In genomic region chr13:69380403-69380802, GRCm38 (mm10) we compare ENCODE assay signal across 31 mouse cellular contexts.
"Had no signal": no experiment of that assay in that cellular context is flagged by ENCODE, and none has a peak within 500 bp of the region (broad histone marks: within the 10 kb centered on the region; RNA-seq: fewer than 3 reads in every experiment).

No protein-coding gene starts in this region.

- H3K4me2 ChIP-seq: limb, embryonic 12.5 days; limb, embryonic 13.5 days; limb, embryonic 15.5 days; liver, embryonic 11.5 days; liver, embryonic 13.5 days; liver, embryonic 15.5 days; lung, embryonic 14.5 days; lung, embryonic 15.5 days; midbrain, embryonic 11.5 days; midbrain, embryonic 12.5 days; midbrain, embryonic 13.5 days; midbrain, embryonic 15.5 days; neural tube, embryonic 12.5 days had no signal

- DNase-seq: left cerebral cortex, postnatal 4 days; liver; liver, embryonic 13.5 days; lung, adult 18-20 months; lung, adult 2 months; lung, embryonic 14.5 days; lung, postnatal 10 days; lung, postnatal 14 days; lung, postnatal 36 days; lung, postnatal 4 days; midbrain, embryonic 14.5 days had no signal

- H3K27me3 ChIP-seq: limb, embryonic 12.5 days; limb, embryonic 13.5 days; limb, embryonic 15.5 days; liver, embryonic 13.5 days; liver, embryonic 15.5 days; lung, embryonic 15.5 days; megakaryocyte, embryonic 14.5 days; midbrain, embryonic 12.5 days; midbrain, embryonic 13.5 days; midbrain, embryonic 15.5 days; neural tube, embryonic 12.5 days had no signal

- H3K9me3 ChIP-seq: limb, embryonic 10.5 days; limb, embryonic 12.5 days; limb, embryonic 13.5 days; limb, embryonic 15.5 days; liver, embryonic 13.5 days; liver, embryonic 15.5 days; lung, embryonic 15.5 days; midbrain, embryonic 10.5 days; midbrain, embryonic 12.5 days; midbrain, embryonic 13.5 days; midbrain, embryonic 15.5 days; neural tube, embryonic 12.5 days had no signal

- H3K36me3 ChIP-seq: limb, embryonic 10.5 days; limb, embryonic 12.5 days; limb, embryonic 13.5 days; limb, embryonic 15.5 days; liver, embryonic 13.5 days; liver, embryonic 15.5 days; lung, embryonic 15.5 days; midbrain, embryonic 10.5 days; midbrain, embryonic 12.5 days; midbrain, embryonic 13.5 days; midbrain, embryonic 15.5 days; neural tube, embryonic 12.5 days had no signal

- H3K9ac ChIP-seq: limb, embryonic 12.5 days; limb, embryonic 13.5 days; limb, embryonic 15.5 days; liver, embryonic 13.5 days; liver, embryonic 14.5 days; liver, embryonic 15.5 days; lung, embryonic 14.5 days; lung, embryonic 15.5 days; midbrain, embryonic 12.5 days; midbrain, embryonic 13.5 days; midbrain, embryonic 15.5 days; neural tube, embryonic 12.5 days had no signal

- H3K4me3 ChIP-seq: left cerebral cortex, adult 2 months; limb, embryonic 10.5 days; limb, embryonic 12.5 days; limb, embryonic 13.5 days; limb, embryonic 15.5 days; liver, embryonic 13.5 days; liver, embryonic 15.5 days; lung, embryonic 15.5 days; megakaryocyte, embryonic 14.5 days; midbrain, embryonic 10.5 days; midbrain, embryonic 12.5 days; midbrain, embryonic 13.5 days; midbrain, embryonic 15.5 days; myocyte; neural tube, embryonic 12.5 days had no signal

- H3K27ac ChIP-seq: left cerebral cortex, adult 2 months; limb, embryonic 10.5 days; limb, embryonic 12.5 days; limb, embryonic 13.5 days; limb, embryonic 15.5 days; liver, embryonic 13.5 days; liver, embryonic 14.5 days; liver, embryonic 15.5 days; lung, embryonic 15.5 days; macrophage; midbrain, embryonic 10.5 days; midbrain, embryonic 12.5 days; midbrain, embryonic 13.5 days; midbrain, embryonic 15.5 days; neural tube, embryonic 12.5 days had no signal

- ATAC-seq: lung, postnatal 0 days; midbrain, embryonic 13.5 days; midbrain, embryonic 15.5 days; midbrain, embryonic 16.5 days had no signal

- H3K4me1 ChIP-seq: limb, embryonic 10.5 days; limb, embryonic 12.5 days; limb, embryonic 13.5 days; limb, embryonic 15.5 days; liver, embryonic 13.5 days; liver, embryonic 15.5 days; lung, embryonic 15.5 days; megakaryocyte, embryonic 14.5 days; midbrain, embryonic 10.5 days; midbrain, embryonic 12.5 days; midbrain, embryonic 13.5 days; midbrain, embryonic 15.5 days; neural tube, embryonic 12.5 days had no signal
